Mouse (Mus musculus): ENCODE results near the gene Hey2. TPM values are rescaled to one million over a fixed set of nuclear protein-coding genes. Genes with fewer than 3 reads are reported as not detected.
A peak's percentile ranks its signal among the peaks of the same experiment; 100 is the strongest.

The Hey2 gene
- 7.3 and 7.7 TPM in 2 replicates for polyA plus RNA-seq (2015; fragmentation: Nextera tagmentation; extraction: Ambion mirVana)

GRCm38 (mm10) chr10:30842643-30843437, at the start of gene Hey2:
Hey2 (minus strand) TSS chr10:30842801.
- peaks cover 25% of the 10 kb centered on the region for H3K4me1 ChIP-seq (replicated peaks)
- peak; percentile 100 for ATAC-seq (ENCODE audit: low FRiP score)
- H3K4me3 ChIP-seq, result peak within 1 kb of the TSS; percentile 54
- H3K27me3 ChIP-seq, result peaks cover 63% of the 10 kb centered on the region
- H3K4me2 ChIP-seq, result peak within 1 kb of the TSS; percentile 79
- peak within 1 kb of the TSS; percentile 64; the same call in 1 of the 2 replicates for H3K27ac ChIP-seq
- H3K9me3 ChIP-seq, result no peaks in the 10 kb centered on the region
- WGBS, result under 1% methylated on average over 69 of the region's 70 CpGs
- no peaks in the 10 kb centered on the region for H3K36me3 ChIP-seq
- peak within 1 kb of the TSS; percentile 64 for H3K9ac ChIP-seq

- Histone ChIP-seq H3K27ac (no peak overlapping the region), H3K9me3 (no peaks in the 10 kb centered on the region), H3K4me1 (replicated peaks) (peaks cover 7% of the 10 kb centered on the region), H3K27me3 (no peaks in the 10 kb centered on the region), H3K9ac (no peak overlapping the region), H3K4me3 (no peak overlapping the region), H3K36me3 (no peaks in the 10 kb centered on the region), H3K4me2 (no peak overlapping the region)
- WGBS, result 25% methylated on average over 4 of the region's 4 CpGs
- no peak; the same call in 1 of the 2 replicates for ATAC-seq (ENCODE audit: low FRiP score)
These were observed 40.6 kb upstream of the Hey2 start for GRCm38 (mm10) chr10:30883085-30883760.

GRCm38 (mm10) chr10:30881109-30881508, 38.5 kb upstream of the Hey2 start:
- Histone ChIP-seq H3K36me3 (no peaks in the 10 kb centered on the region), H3K4me1 (replicated peaks) (peaks cover 7% of the 10 kb centered on the region), H3K4me3 (no peak overlapping the region), H3K27ac (no peak overlapping the region), H3K27me3 (no peaks in the 10 kb centered on the region), H3K9me3 (no peaks in the 10 kb centered on the region), H3K4me2 (no peak overlapping the region), H3K9ac (no peak overlapping the region)
- no peak for ATAC-seq (ENCODE audit: low FRiP score)
- 88% methylated on average over 10 of the region's 10 CpGs for WGBS

- peaks cover 67% of the 10 kb centered on the region for H3K27me3 ChIP-seq
- no peak overlapping the region for H3K4me2 ChIP-seq
- H3K9me3 ChIP-seq, result no peaks in the 10 kb centered on the region
- no peaks in the 10 kb centered on the region for H3K36me3 ChIP-seq
- no peak overlapping the region for H3K9ac ChIP-seq
- H3K4me1 ChIP-seq (replicated peaks), result peaks cover 25% of the 10 kb centered on the region
- H3K27ac ChIP-seq, result no peak overlapping the region
- WGBS, result 17% methylated on average over 13 of the region's 13 CpGs
- no peak overlapping the region for H3K4me3 ChIP-seq
- no peak for ATAC-seq (ENCODE audit: low FRiP score)
These were observed 2.7 kb upstream of the Hey2 start for GRCm38 (mm10) chr10:30845101-30845825.

- Histone ChIP-seq H3K27ac (peak overlapping the region; percentile 20; the same call in 1 of the 2 replicates), H3K36me3 (no peaks in the 10 kb centered on the region), H3K9ac (0 out of 2 replicates have a peak overlapping the region, but pooled peaks have one; percentile 39), H3K27me3 (peaks cover 67% of the 10 kb centered on the region), H3K4me3 (peak overlapping the region; percentile 54), H3K9me3 (no peaks in the 10 kb centered on the region), H3K4me2 (peak overlapping the region; percentile 79), H3K4me1 (replicated peaks) (peaks cover 25% of the 10 kb centered on the region)
- WGBS, result 2% methylated on average over 30 of the region's 30 CpGs
- ATAC-seq (ENCODE audit: low FRiP score), result no peak
These were observed 1.8 kb upstream of the Hey2 start for GRCm38 (mm10) chr10:30844191-30845010.

- no peak for ATAC-seq (ENCODE audit: low FRiP score)
- under 1% methylated on average over 21 of the region's 21 CpGs for WGBS
- H3K27me3 ChIP-seq, result peaks cover 67% of the 10 kb centered on the region
- H3K9me3 ChIP-seq, result no peaks in the 10 kb centered on the region
- peak overlapping the region; percentile 61; the same call in 1 of the 2 replicates for H3K9ac ChIP-seq
- peak overlapping the region; percentile 54 for H3K4me3 ChIP-seq
- H3K4me1 ChIP-seq (replicated peaks), result peaks cover 25% of the 10 kb centered on the region
- peak overlapping the region; percentile 79 for H3K4me2 ChIP-seq
- H3K36me3 ChIP-seq, result no peaks in the 10 kb centered on the region
- peak overlapping the region; percentile 40 for H3K27ac ChIP-seq
These were observed 1.0 kb upstream of the Hey2 start for GRCm38 (mm10) chr10:30843438-30844190.

GRCm38 (mm10) chr10:30842228-30842627, 373 bp downstream of the Hey2 start:
- no peaks in the 10 kb centered on the region for H3K36me3 ChIP-seq
- peaks cover 25% of the 10 kb centered on the region for H3K4me1 ChIP-seq (replicated peaks)
- H3K9ac ChIP-seq, result peak overlapping the region; percentile 64
- H3K4me3 ChIP-seq, result peak overlapping the region; percentile 54
- ATAC-seq (ENCODE audit: low FRiP score), result peak; percentile 82
- no peaks in the 10 kb centered on the region for H3K9me3 ChIP-seq
- H3K4me2 ChIP-seq, result peak overlapping the region; percentile 79
- peak overlapping the region; percentile 64; the same call in 1 of the 2 replicates for H3K27ac ChIP-seq
- peaks cover 63% of the 10 kb centered on the region for H3K27me3 ChIP-seq
- WGBS, result under 1% methylated on average over 29 of the region's 29 CpGs

- Histone ChIP-seq H3K4me2 (peak overlapping the region; percentile 30), H3K9ac (no peak overlapping the region), H3K4me1 (replicated peaks) (peaks cover 25% of the 10 kb centered on the region), H3K27ac (no peak overlapping the region), H3K4me3 (peak overlapping the region; percentile 54), H3K9me3 (no peaks in the 10 kb centered on the region), H3K36me3 (no peaks in the 10 kb centered on the region), H3K27me3 (peaks cover 49% of the 10 kb centered on the region)
- 76% methylated on average over 5 of the region's 5 CpGs for WGBS
- no peak for ATAC-seq (ENCODE audit: low FRiP score)
These were observed 1.8 kb downstream of the Hey2 start for GRCm38 (mm10) chr10:30840824-30841223.

GRCm38 (mm10) chr10:30838188-30838587, 4.4 kb downstream of the Hey2 start:
- Histone ChIP-seq H3K9me3 (no peaks in the 10 kb centered on the region), H3K27me3 (peaks cover 23% of the 10 kb centered on the region), H3K36me3 (no peaks in the 10 kb centered on the region), H3K4me1 (replicated peaks) (peaks cover 8% of the 10 kb centered on the region), H3K4me2 (no peak overlapping the region), H3K4me3 (no peak overlapping the region), H3K27ac (no peak overlapping the region), H3K9ac (no peak overlapping the region)
- ATAC-seq (ENCODE audit: low FRiP score), result no peak
- WGBS, result 9% methylated on average over 1 of the region's 1 CpGs

- Histone ChIP-seq H3K27me3 (no peaks in the 10 kb centered on the region), H3K36me3 (no peaks in the 10 kb centered on the region), H3K9ac (no peak overlapping the region), H3K27ac (no peak overlapping the region), H3K4me1 (replicated peaks) (no peaks in the 10 kb centered on the region), H3K9me3 (no peaks in the 10 kb centered on the region), H3K4me2 (no peak overlapping the region), H3K4me3 (no peak overlapping the region)
- WGBS, result 16% methylated on average over 1 of the region's 1 CpGs
- no peak; the same call in 1 of the 2 replicates for ATAC-seq (ENCODE audit: low FRiP score)
These were observed 17.6 kb downstream of the Hey2 start for GRCm38 (mm10) chr10:30825049-30825448.

GRCm38 (mm10) chr10:30810967-30811293, 31.7 kb downstream of the Hey2 start:
- peak overlapping the region; percentile 60; the same call in 1 of the 2 replicates for H3K27ac ChIP-seq
- 8% methylated on average over 11 of the region's 11 CpGs for WGBS

More at GRCm38 (mm10) chr10:30810967-30811293, 31.7 kb downstream of the Hey2 start:
- no peaks in the 10 kb centered on the region for H3K9me3 ChIP-seq
- no peaks in the 10 kb centered on the region for H3K36me3 ChIP-seq
- H3K4me3 ChIP-seq, result peak overlapping the region; percentile 45
- H3K4me1 ChIP-seq (replicated peaks), result no peaks in the 10 kb centered on the region; the same call in 1 of the 2 replicates
- peak; percentile 97 for ATAC-seq (ENCODE audit: low FRiP score)
- H3K9ac ChIP-seq, result peak overlapping the region; percentile 63
- H3K27me3 ChIP-seq, result no peaks in the 10 kb centered on the region
- peak overlapping the region; percentile 47 for H3K4me2 ChIP-seq
